Mouse (Mus musculus) testis, adult 2 months (tissue): ENCODE data around the gene Actrt2. TPM values are rescaled to one million over a fixed set of nuclear protein-coding genes. Genes with fewer than 3 reads are reported as not detected.

Experiments
- H3K27ac ChIP-seq: fragments of 200-500 bp; 2 replicates; pipeline ENCODE4 v1.5.1; 2012; ENCODE audit warnings: low read depth, low read length; ENCODE audit not compliant: control insufficient read depth, insufficient read depth
- H3K27me3 ChIP-seq: fragments of 200-500 bp; 2 replicates; pipeline ENCODE4 v1.6.1; 2012; ENCODE audit warnings: mild to moderate bottlenecking, low read length, moderate library complexity; ENCODE audit not compliant: control insufficient read depth, insufficient read depth
- H3K36me3 ChIP-seq: fragments of 200-500 bp; 2 replicates; pipeline ENCODE4 v1.6.1; 2012; ENCODE audit warnings: mild to moderate bottlenecking, low read length; ENCODE audit not compliant: control insufficient read depth, insufficient read depth
- H3K4me1 ChIP-seq: fragments of 200-500 bp; 2 replicates; pipeline ENCODE4 v1.6.1; 2012; ENCODE audit warnings: low read length; ENCODE audit not compliant: control insufficient read depth, insufficient read depth
- H3K4me3 ChIP-seq: fragments of 200-500 bp; 2 replicates; pipeline ENCODE4 v1.5.1; 2012; ENCODE audit warnings: low read depth, mild to moderate bottlenecking, low read length, moderate library complexity, mixed read lengths; ENCODE audit not compliant: control insufficient read depth
- CTCF ChIP-seq: fragments of 200-500 bp; IDR thresholded peaks from 2 replicates; pipeline ENCODE4 v1.5.1; 2012; ENCODE audit warnings: low read depth, mild to moderate bottlenecking, inconsistent platforms, low read length, moderate library complexity; ENCODE audit not compliant: control insufficient read depth, insufficient read depth, insufficient replicate concordance
- POLR2A ChIP-seq: fragments of 200-500 bp; IDR thresholded peaks from 2 replicates; pipeline ENCODE4 v1.6.1; 2012; ENCODE audit warnings: low read depth, mild to moderate bottlenecking, inconsistent platforms, low read length, moderate library complexity; ENCODE audit not compliant: control insufficient read depth
- polyA plus RNA-seq: library from polyadenylated mRNA; depleted of rRNA; stranded (reverse); fragments of >200 nt; gene quantifications from 2 replicates; pipeline ENCODE4 v1.2.3, GENCODE M21; 2012

Gene Actrt2
- polyA plus RNA-seq, 1 experiment = 646 TPM

DNA sequence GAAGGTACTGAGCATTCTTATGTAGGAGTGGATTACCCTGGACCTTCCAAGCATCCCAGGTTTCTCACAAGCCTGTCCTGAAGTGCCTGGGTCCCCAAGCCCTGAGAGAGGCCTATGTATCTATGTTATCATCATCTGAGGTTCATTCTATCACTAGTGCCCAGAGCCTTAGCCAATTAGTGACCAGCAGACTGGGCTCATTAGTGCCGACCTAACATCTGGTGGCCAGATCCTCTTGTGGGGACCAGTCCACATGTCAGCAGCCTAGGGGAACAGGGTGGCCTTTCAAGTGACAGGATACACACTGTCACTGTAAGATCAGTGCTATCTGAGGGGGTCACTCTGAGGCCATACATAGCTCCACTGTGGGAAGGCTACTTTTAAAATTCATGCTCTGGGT, 4.4 kb upstream of the Actrt2 start:
- Histone ChIP-seq H3K27ac (no peak overlapping the region), H3K4me1 (no peaks in the 10 kb centered on the region; the same call in 1 of the 2 replicates), H3K36me3 (no peaks in the 10 kb centered on the region), H3K27me3 (no peaks in the 10 kb centered on the region), H3K4me3 (no peak overlapping the region)
- TF ChIP-seq POLR2A (no peak), CTCF (no peak)

DNA sequence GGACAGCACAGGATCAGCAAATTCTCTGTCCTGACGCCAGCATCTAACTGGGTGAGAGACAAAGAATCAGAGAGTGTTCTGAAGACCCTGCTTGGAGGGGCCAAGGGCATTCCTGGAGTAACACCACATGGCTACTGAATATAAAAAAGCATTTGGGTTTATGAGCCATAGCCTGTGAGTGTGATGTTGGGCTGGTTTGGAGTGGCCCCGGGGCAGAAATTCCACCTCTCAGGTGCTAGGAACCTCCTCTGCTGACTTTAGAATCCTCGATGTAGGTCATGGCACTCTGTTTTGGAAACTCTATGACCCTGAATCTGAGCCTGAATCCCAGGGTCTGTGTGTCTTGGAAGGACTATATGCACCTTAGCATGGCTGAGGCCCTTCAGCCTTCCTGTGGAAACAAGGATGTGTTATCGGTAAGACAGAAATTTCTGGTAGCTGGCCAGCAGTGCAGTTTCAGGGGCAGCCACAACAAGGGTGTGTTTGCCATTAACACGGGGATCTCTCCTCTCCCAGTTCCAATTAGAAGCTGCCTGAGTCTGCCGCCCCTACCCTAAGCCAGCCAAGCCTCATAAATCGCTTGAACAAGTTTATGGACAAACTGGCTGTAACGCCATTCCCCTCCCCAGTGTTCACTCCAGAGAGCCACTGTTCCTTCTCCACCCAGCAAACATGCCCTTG, 3.7 kb upstream of the Actrt2 start:
- Histone ChIP-seq H3K36me3 (no peaks in the 10 kb centered on the region), H3K27ac (no peak overlapping the region), H3K4me1 (no peaks in the 10 kb centered on the region; the same call in 1 of the 2 replicates), H3K27me3 (no peaks in the 10 kb centered on the region), H3K4me3 (no peak overlapping the region)
- no peak for TF ChIP-seq CTCF
- no peak for TF ChIP-seq POLR2A

DNA sequence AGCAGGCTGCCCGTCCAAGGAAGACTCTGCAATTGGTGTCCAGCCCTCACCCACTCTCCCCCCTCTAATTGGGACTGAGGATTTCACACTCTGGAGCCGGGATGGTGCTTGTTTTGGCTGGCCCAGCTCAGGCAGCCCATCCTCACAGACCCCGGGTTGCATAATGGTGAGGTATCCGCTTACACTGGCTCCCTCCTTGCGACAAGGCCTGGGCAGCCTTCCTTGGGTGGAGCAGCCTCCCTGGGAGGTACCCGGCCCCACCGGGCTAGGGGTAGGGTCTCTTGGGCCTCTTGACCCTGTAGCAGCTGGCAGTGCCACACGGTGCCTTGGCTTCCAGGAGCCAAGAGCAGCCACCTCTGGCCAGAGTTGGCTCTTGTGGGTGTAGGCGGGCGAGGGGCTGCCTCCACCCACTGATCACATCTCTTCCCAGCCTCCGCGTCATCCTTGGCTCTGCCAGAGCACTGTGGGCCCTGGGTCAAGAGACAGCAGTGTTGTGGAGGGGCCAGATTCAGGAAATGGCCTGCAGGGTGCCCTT, 4.9 kb downstream of the Actrt2 start:
- no peaks in the 10 kb centered on the region for H3K27me3 ChIP-seq
- no peaks in the 10 kb centered on the region for H3K36me3 ChIP-seq
- no peak overlapping the region for H3K27ac ChIP-seq
- no peak overlapping the region for H3K4me3 ChIP-seq
- TF ChIP-seq CTCF = no peak
- no peak for TF ChIP-seq POLR2A
- no peaks in the 10 kb centered on the region for H3K4me1 ChIP-seq

DNA sequence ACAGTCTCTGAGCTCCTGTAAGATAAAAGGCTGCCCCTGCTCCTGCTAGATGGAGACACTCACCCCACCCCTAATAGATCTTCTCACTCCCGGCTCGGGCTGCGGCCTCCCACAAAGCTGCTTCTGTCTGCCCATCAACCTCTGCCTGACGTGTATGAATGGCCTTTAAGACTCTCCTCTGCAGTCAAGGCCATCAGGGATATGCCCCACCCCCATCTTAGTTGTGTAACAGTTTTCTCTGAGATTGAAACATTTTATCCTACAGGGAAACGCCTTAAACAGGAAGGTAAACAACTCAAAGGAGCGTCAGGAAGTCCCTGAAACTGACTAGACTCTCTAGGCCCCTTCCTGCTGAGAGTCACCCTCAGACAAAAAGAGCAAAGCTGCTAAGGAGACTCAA, 6.4 kb downstream of the Actrt2 start:
- Histone ChIP-seq H3K27ac (no peak overlapping the region), H3K27me3 (no peaks in the 10 kb centered on the region), H3K36me3 (no peaks in the 10 kb centered on the region), H3K4me3 (no peak overlapping the region), H3K4me1 (no peaks in the 10 kb centered on the region; the same call in 1 of the 2 replicates)
- TF ChIP-seq POLR2A = no peak
- TF ChIP-seq CTCF = no peak

DNA sequence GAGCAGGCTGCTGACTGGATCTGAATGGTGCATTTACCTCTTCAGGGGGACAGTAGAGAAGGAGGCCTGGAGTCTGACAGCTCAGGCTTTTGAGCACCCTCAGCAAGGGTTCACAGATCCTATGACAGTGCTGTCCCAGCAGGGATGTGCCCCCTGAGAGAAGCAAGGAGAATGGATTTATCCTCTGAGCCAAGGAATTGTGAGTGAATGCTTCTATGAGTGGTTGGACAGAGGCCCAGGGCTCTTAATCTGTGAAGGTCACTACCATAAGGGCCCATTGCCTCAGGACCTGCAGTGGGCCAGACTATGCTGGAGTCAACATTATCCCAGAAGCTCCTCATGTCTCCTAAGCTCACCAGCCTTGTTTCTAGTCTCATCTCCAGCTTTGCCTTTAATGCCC, 7.6 kb downstream of the Actrt2 start:
- H3K4me1 ChIP-seq = peaks cover 5% of the 10 kb centered on the region
- no peak overlapping the region for H3K27ac ChIP-seq
- no peak for TF ChIP-seq POLR2A
- TF ChIP-seq CTCF = no peak
- H3K36me3 ChIP-seq = no peaks in the 10 kb centered on the region
- H3K27me3 ChIP-seq = no peaks in the 10 kb centered on the region
- no peak overlapping the region for H3K4me3 ChIP-seq

DNA sequence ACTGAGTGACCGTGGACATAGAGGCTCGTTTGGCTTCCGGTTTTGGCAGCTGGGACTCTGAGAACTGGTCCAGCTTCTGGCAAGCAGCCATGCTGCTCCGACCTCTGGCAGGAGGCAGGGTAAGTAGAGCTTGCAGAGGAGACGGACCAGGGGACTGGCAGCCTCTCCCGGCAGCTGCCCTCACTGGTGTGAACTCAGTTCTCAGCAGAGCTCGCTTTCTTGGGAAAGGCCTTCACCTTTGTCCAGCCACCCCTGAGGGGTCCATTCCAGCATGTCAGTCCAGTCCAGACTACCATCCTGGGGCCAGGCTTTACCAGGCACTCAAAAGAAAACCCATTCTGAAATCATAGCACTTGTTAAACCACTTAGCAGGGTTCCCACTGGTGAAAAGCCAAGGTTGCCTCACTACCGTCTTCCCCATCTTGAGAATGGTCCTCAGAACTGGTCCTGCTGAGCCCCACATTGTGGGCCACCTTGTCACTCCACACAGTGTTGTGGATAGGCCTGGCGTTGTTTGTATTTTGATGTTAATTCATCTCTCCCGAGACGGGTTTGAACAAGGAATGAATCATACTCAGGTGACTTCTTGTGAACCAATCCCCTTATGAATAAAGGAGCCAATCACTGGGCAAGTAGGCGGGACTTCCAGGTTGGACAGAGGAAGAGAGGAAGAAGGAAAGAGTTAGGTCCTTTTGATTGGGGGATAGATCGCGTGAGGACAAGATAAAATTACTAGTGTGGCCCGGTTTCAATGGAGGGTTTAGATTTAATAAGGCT, 12.3 kb downstream of the Actrt2 start:
- H3K27ac ChIP-seq = no peak overlapping the region
- H3K36me3 ChIP-seq = no peaks in the 10 kb centered on the region
- no peak overlapping the region for H3K4me3 ChIP-seq
- TF ChIP-seq CTCF (no peak), POLR2A (no peak)
- H3K27me3 ChIP-seq = no peaks in the 10 kb centered on the region
- peaks cover 5% of the 10 kb centered on the region for H3K4me1 ChIP-seq

DNA sequence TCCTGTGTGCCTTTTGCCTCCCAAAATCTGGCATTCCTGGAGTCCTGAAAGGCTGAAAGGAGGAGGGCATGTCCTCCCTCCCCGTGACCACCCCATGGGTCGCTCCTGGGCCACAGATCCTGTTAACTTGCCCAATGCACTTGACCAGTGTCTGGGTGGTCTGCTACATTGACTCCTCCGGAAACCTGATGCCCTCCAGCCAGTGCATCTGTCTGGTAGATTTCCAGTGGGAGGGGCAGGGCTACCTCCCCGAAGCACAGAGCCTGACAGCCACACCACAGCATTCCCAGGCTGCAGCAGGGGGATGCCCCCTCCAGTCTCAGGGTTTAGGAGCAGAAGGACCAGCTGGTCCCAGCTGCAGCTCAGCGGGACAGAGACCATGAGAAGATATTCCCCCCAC, 15.2 kb downstream of the Actrt2 start:
- no peaks in the 10 kb centered on the region for H3K36me3 ChIP-seq
- H3K27me3 ChIP-seq = no peaks in the 10 kb centered on the region
- H3K4me3 ChIP-seq = no peak overlapping the region
- H3K4me1 ChIP-seq = peaks cover 7% of the 10 kb centered on the region
- no peak overlapping the region for H3K27ac ChIP-seq
- TF ChIP-seq POLR2A (no peak), CTCF (no peak)
